Mouse (Mus musculus): ENCODE results near the gene Bst1. TPM values are rescaled to one million over a fixed set of nuclear protein-coding genes. Genes with fewer than 3 reads are reported as not detected.

Bst1 gene
- polyA plus RNA-seq, 1 experiment from 2014 or later: 1.8 TPM

GRCm38 (mm10) chr5:43871845-43872244 is 53.2 kb downstream of the Bst1 start:
- Histone ChIP-seq H3K4me2 (ENCODE audit: low read length) (no peak overlapping the region), H3K27ac (replicated peaks in 1 of 2; ENCODE audit: control insufficient read depth in 1 of 2, insufficient read depth in 1 of 2, low read depth in 2 of 2, low read length in 2 of 2) (no peak overlapping the region), H3K27me3 (ENCODE audit: control insufficient read depth, insufficient read depth, low read length) (no peaks in the 10 kb centered on the region), H3K9me3 (ENCODE audit: control insufficient read depth, low read length) (no peaks in the 10 kb centered on the region), H3K9ac (ENCODE audit: low read length) (no peak overlapping the region), H3K4me1 (ENCODE audit: control insufficient read depth in 2 of 2, insufficient read depth in 2 of 2, low read length in 2 of 2) (peaks cover 2 to 6% of the 10 kb centered on the region in 2 experiments; a peak in 3 of 4 replicates), H3K4me3 (ENCODE audit: control insufficient read depth in 1 of 2, insufficient read depth in 1 of 2, low read depth in 1 of 2, low read length in 2 of 2) (no peak overlapping the region), H3K36me3 (ENCODE audit: control insufficient read depth, insufficient read depth, low read length) (no peaks in the 10 kb centered on the region)
- no peak for ATAC-seq (ENCODE audit: insufficient number of reproducible peaks, insufficient read depth, low FRiP score, low read depth)
- 67% methylated on average over 1 of the region's 1 CpGs for WGBS

- WGBS: 48% methylated on average over 1 of the region's 1 CpGs
- H3K36me3 ChIP-seq (ENCODE audit: control insufficient read depth, insufficient read depth, low read length): no peaks in the 10 kb centered on the region
These were observed 54.0 kb downstream of the Bst1 start for GRCm38 (mm10) chr5:43872652-43873051.

GRCm38 (mm10) chr5:43882034-43882433 is 63.3 kb downstream of the Bst1 start:
- Histone ChIP-seq H3K9ac (ENCODE audit: low read length) (no peak overlapping the region), H3K4me2 (ENCODE audit: low read length) (no peak overlapping the region), H3K9me3 (ENCODE audit: control insufficient read depth, low read length) (no peaks in the 10 kb centered on the region), H3K36me3 (ENCODE audit: control insufficient read depth, insufficient read depth, low read length) (no peaks in the 10 kb centered on the region), H3K4me3 (ENCODE audit: control insufficient read depth in 1 of 2, insufficient read depth in 1 of 2, low read depth in 1 of 2, low read length in 2 of 2) (no peak overlapping the region), H3K27ac (replicated peaks in 1 of 2; ENCODE audit: control insufficient read depth in 1 of 2, insufficient read depth in 1 of 2, low read depth in 2 of 2, low read length in 2 of 2) (no peak overlapping the region), H3K27me3 (ENCODE audit: control insufficient read depth, insufficient read depth, low read length) (no peaks in the 10 kb centered on the region), H3K4me1 (ENCODE audit: control insufficient read depth in 2 of 2, insufficient read depth in 2 of 2, low read length in 2 of 2) (no peaks in the 10 kb centered on the region)
- 76% methylated on average over 3 of the region's 3 CpGs for WGBS
- ATAC-seq (ENCODE audit: insufficient number of reproducible peaks, insufficient read depth, low FRiP score, low read depth): no peak

More at GRCm38 (mm10) chr5:43872652-43873051, 54.0 kb downstream of the Bst1 start:
- Histone ChIP-seq H3K27me3 (ENCODE audit: control insufficient read depth, insufficient read depth, low read length) (no peaks in the 10 kb centered on the region), H3K4me1 (ENCODE audit: control insufficient read depth in 2 of 2, insufficient read depth in 2 of 2, low read length in 2 of 2) (peaks cover 2 to 6% of the 10 kb centered on the region in 2 experiments; a peak in 3 of 4 replicates), H3K9me3 (ENCODE audit: control insufficient read depth, low read length) (no peaks in the 10 kb centered on the region), H3K4me3 (ENCODE audit: control insufficient read depth in 1 of 2, insufficient read depth in 1 of 2, low read depth in 1 of 2, low read length in 2 of 2) (no peak overlapping the region), H3K9ac (ENCODE audit: low read length) (no peak overlapping the region), H3K27ac (replicated peaks in 1 of 2; ENCODE audit: control insufficient read depth in 1 of 2, insufficient read depth in 1 of 2, low read depth in 2 of 2, low read length in 2 of 2) (no peak overlapping the region), H3K4me2 (ENCODE audit: low read length) (no peak overlapping the region)
- ATAC-seq (ENCODE audit: insufficient number of reproducible peaks, insufficient read depth, low FRiP score, low read depth): no peak

- 37% methylated on average over 3 of the region's 3 CpGs for WGBS
- no peaks in the 10 kb centered on the region for H3K4me1 ChIP-seq (ENCODE audit: control insufficient read depth in 2 of 2, insufficient read depth in 2 of 2, low read length in 2 of 2)
- H3K27me3 ChIP-seq (ENCODE audit: control insufficient read depth, insufficient read depth, low read length): no peaks in the 10 kb centered on the region
- H3K4me2 ChIP-seq (ENCODE audit: low read length): no peak overlapping the region
- H3K9me3 ChIP-seq (ENCODE audit: control insufficient read depth, low read length): no peaks in the 10 kb centered on the region
- no peak overlapping the region for H3K27ac ChIP-seq (replicated peaks in 1 of 2; ENCODE audit: control insufficient read depth in 1 of 2, insufficient read depth in 1 of 2, low read depth in 2 of 2, low read length in 2 of 2)
- H3K4me3 ChIP-seq (ENCODE audit: control insufficient read depth in 1 of 2, insufficient read depth in 1 of 2, low read depth in 1 of 2, low read length in 2 of 2): no peak overlapping the region
- H3K36me3 ChIP-seq (ENCODE audit: control insufficient read depth, insufficient read depth, low read length): no peaks in the 10 kb centered on the region
- no peak for ATAC-seq (ENCODE audit: insufficient number of reproducible peaks, insufficient read depth, low FRiP score, low read depth)
- no peak overlapping the region for H3K9ac ChIP-seq (ENCODE audit: low read length)
These were observed 66.6 kb downstream of the Bst1 start for GRCm38 (mm10) chr5:43885060-43885820.

GRCm38 (mm10) chr5:43892386-43892785 is 73.7 kb downstream of the Bst1 start:
- H3K36me3 ChIP-seq (ENCODE audit: control insufficient read depth, insufficient read depth, low read length): no peaks in the 10 kb centered on the region
- 31% methylated on average over 1 of the region's 1 CpGs for WGBS
- no peak overlapping the region for H3K9ac ChIP-seq (ENCODE audit: low read length)
- H3K4me2 ChIP-seq (ENCODE audit: low read length): no peak overlapping the region
- no peak overlapping the region for H3K4me3 ChIP-seq (ENCODE audit: control insufficient read depth in 1 of 2, insufficient read depth in 1 of 2, low read depth in 1 of 2, low read length in 2 of 2)
- H3K27me3 ChIP-seq (ENCODE audit: control insufficient read depth, insufficient read depth, low read length): no peaks in the 10 kb centered on the region
- ATAC-seq (ENCODE audit: insufficient number of reproducible peaks, insufficient read depth, low FRiP score, low read depth): no peak
- H3K9me3 ChIP-seq (ENCODE audit: control insufficient read depth, low read length): no peaks in the 10 kb centered on the region
- no peaks in the 10 kb centered on the region for H3K4me1 ChIP-seq (ENCODE audit: control insufficient read depth in 2 of 2, insufficient read depth in 2 of 2, low read length in 2 of 2)
- H3K27ac ChIP-seq (replicated peaks in 1 of 2; ENCODE audit: control insufficient read depth in 1 of 2, insufficient read depth in 1 of 2, low read depth in 2 of 2, low read length in 2 of 2): no peak overlapping the region

Other genes starting within 250 kb of the Bst1 start
- gene Cc2d2a, start 156.5 kb upstream of the Bst1 start, polyA plus RNA-seq (2014; fragmentation: Nextera tagmentation; extraction: Ambion mirVana): 9.6 and 10.0 TPM in 2 replicates
- gene Fbxl5, start 2.8 kb downstream of the Bst1 start, polyA plus RNA-seq (2014; fragmentation: Nextera tagmentation; extraction: Ambion mirVana): 53.8 and 54.1 TPM in 2 replicates
- gene Cd38, start 49.7 kb downstream of the Bst1 start, polyA plus RNA-seq (2014; fragmentation: Nextera tagmentation; extraction: Ambion mirVana): 23.4 and 25.3 TPM in 2 replicates
- 0.35 TPM in 1 of 2 replicates, not detected in the other for gene Gm7879, start 94.3 kb downstream of the Bst1 start, polyA plus RNA-seq (2014; fragmentation: Nextera tagmentation; extraction: Ambion mirVana)
- 0.27 and 0.35 TPM in 2 replicates for gene Fgfbp1, start 162.9 kb downstream of the Bst1 start, polyA plus RNA-seq (2014; fragmentation: Nextera tagmentation; extraction: Ambion mirVana)

Data from heart, embryonic 14.5 days (tissue).